Comparison of ENCODE assay signal across 14 mouse cellular contexts in genomic region chr13:54629128-54629527, GRCm38 (mm10). TPM values are rescaled to one million over a fixed set of nuclear protein-coding genes. Genes with fewer than 3 reads are reported as not detected.
DNase-seq lines count a peak whose midpoint lies in the region; ATAC-seq and TF ChIP-seq lines count a peak whose summit lies in the region.
"Had no signal": no experiment of that assay in that cellular context is flagged by ENCODE, and none has a peak within 500 bp of the region (broad histone marks: within the 10 kb centered on the region; RNA-seq: fewer than 3 reads in every experiment).

No protein-coding gene starts in this region.

- peak; percentile 58; the same call in 1 of the 2 replicates for TF ChIP-seq EP300 in liver, postnatal 0 days (IDR thresholded peaks at IDR 0.05; ENCODE audit: low read depth)
- no peak for TF ChIP-seq EP300 in stomach, postnatal 0 days (optimal IDR thresholded peaks at IDR 0.05)

- H3K9me3 ChIP-seq in liver, embryonic 12.5 days (replicated peaks) = no peaks in the 10 kb centered on the region
- H3K9me3 ChIP-seq in liver, embryonic 11.5 days (ENCODE audit: control insufficient read depth, low read length) = no peaks in the 10 kb centered on the region
- H3K9me3 ChIP-seq in embryonic facial prominence, embryonic 15.5 days (replicated peaks) = no peaks in the 10 kb centered on the region
- no peaks in the 10 kb centered on the region for H3K9me3 ChIP-seq in liver, postnatal 0 days (ENCODE audit: low read length)
- no peaks in the 10 kb centered on the region for H3K9me3 ChIP-seq in stomach, postnatal 0 days (ENCODE audit: control insufficient read depth, low read length)
- H3K9me3 ChIP-seq: heart, embryonic 10.5 days; lung, embryonic 15.5 days; midbrain, embryonic 13.5 days had no signal

- no peak for DNase-seq in liver, embryonic 11.5 days (ENCODE audit: low spot score)
- peak; percentile 45 for DNase-seq in liver, postnatal 0 days
- DNase-seq in stomach, postnatal 0 days (ENCODE audit: low spot score) = no peak
- no peak for DNase-seq in cerebellum, postnatal 4 days (ENCODE audit: low spot score in 2 of 2)
- no peak for DNase-seq in testis, postnatal 14 days (ENCODE audit: low spot score)
- DNase-seq: cerebellum, adult 18-20 months; heart, postnatal 4 days; thymus, postnatal 14 days had no signal

- no peak overlapping the region for H3K4me3 ChIP-seq in liver, embryonic 12.5 days
- H3K4me3 ChIP-seq in liver, embryonic 11.5 days (ENCODE audit: low read depth, low read length) = no peak overlapping the region
- no peak overlapping the region for H3K4me3 ChIP-seq in embryonic facial prominence, embryonic 15.5 days (replicated peaks)
- no peak overlapping the region for H3K4me3 ChIP-seq in liver, postnatal 0 days (ENCODE audit: low read depth, low read length)
- H3K4me3 ChIP-seq in stomach, postnatal 0 days (ENCODE audit: low read depth, low read length) = no peak overlapping the region
- H3K4me3 ChIP-seq: erythroblast, embryonic 14.5 days; heart, embryonic 10.5 days; lung, embryonic 15.5 days; midbrain, embryonic 13.5 days had no signal

- H3K9ac ChIP-seq in liver, embryonic 12.5 days = no peak overlapping the region
- H3K9ac ChIP-seq in liver, embryonic 11.5 days (ENCODE audit: low read depth, low read length) = no peak overlapping the region
- H3K9ac ChIP-seq in embryonic facial prominence, embryonic 15.5 days = no peak overlapping the region
- no peak overlapping the region for H3K9ac ChIP-seq in liver, postnatal 0 days (replicated peaks)
- no peak overlapping the region for H3K9ac ChIP-seq in stomach, postnatal 0 days (ENCODE audit: low read length)
- H3K9ac ChIP-seq: lung, embryonic 15.5 days; midbrain, embryonic 13.5 days had no signal

- peak overlapping the region; percentile 30; the same call in 1 of the 2 replicates for H3K27ac ChIP-seq in liver, embryonic 12.5 days
- H3K27ac ChIP-seq in liver, embryonic 11.5 days (ENCODE audit: low read depth, low read length) = no peak overlapping the region
- 0 out of 2 replicates have a peak overlapping the region, but pooled peaks have one; percentile 28 for H3K27ac ChIP-seq in embryonic facial prominence, embryonic 15.5 days (replicated peaks)
- H3K27ac ChIP-seq in liver, postnatal 0 days (ENCODE audit: low read depth) = peak overlapping the region; percentile 53
- H3K27ac ChIP-seq in stomach, postnatal 0 days (replicated peaks) = no peak overlapping the region
- H3K27ac ChIP-seq: heart, embryonic 10.5 days; lung, embryonic 15.5 days; midbrain, embryonic 13.5 days had no signal

- 71% methylated on average over 4 of the region's 4 CpGs for WGBS in liver, embryonic 12.5 days (ENCODE audit: insufficient replicate concordance)
- 74% methylated on average over 4 of the region's 4 CpGs for WGBS in liver, embryonic 11.5 days
- 70% methylated on average over 4 of the region's 4 CpGs for WGBS in embryonic facial prominence, embryonic 15.5 days
- WGBS in liver, postnatal 0 days (ENCODE audit: insufficient replicate concordance) = 50% methylated on average over 4 of the region's 4 CpGs
- 49% methylated on average over 4 of the region's 4 CpGs for WGBS in stomach, postnatal 0 days

- TF ChIP-seq CTCF in liver, postnatal 0 days (IDR thresholded peaks at IDR 0.05; ENCODE audit: low read depth) = no peak
- no peak for TF ChIP-seq CTCF in stomach, postnatal 0 days (IDR thresholded peaks at IDR 0.05; ENCODE audit: low read depth)

- no peaks in the 10 kb centered on the region for H3K27me3 ChIP-seq in liver, embryonic 12.5 days (replicated peaks)
- H3K27me3 ChIP-seq in liver, embryonic 11.5 days (replicated peaks; ENCODE audit: control insufficient read depth, insufficient read depth, low read length) = no peaks in the 10 kb centered on the region
- no peaks in the 10 kb centered on the region for H3K27me3 ChIP-seq in embryonic facial prominence, embryonic 15.5 days
- H3K27me3 ChIP-seq in liver, postnatal 0 days (ENCODE audit: insufficient read depth, low read length) = no peaks in the 10 kb centered on the region
- no peaks in the 10 kb centered on the region for H3K27me3 ChIP-seq in stomach, postnatal 0 days (ENCODE audit: control insufficient read depth, insufficient read depth, low read length)
- H3K27me3 ChIP-seq: lung, embryonic 15.5 days; midbrain, embryonic 13.5 days had no signal

- no peak overlapping the region for H3K4me2 ChIP-seq in liver, embryonic 12.5 days
- H3K4me2 ChIP-seq in liver, embryonic 11.5 days = no peak overlapping the region
- no peak overlapping the region for H3K4me2 ChIP-seq in embryonic facial prominence, embryonic 15.5 days (replicated peaks)
- peak overlapping the region; percentile 33; the same call in 1 of the 2 replicates for H3K4me2 ChIP-seq in liver, postnatal 0 days (ENCODE audit: low read depth, low read length)
- no peak overlapping the region for H3K4me2 ChIP-seq in stomach, postnatal 0 days (replicated peaks; ENCODE audit: low read depth)
- H3K4me2 ChIP-seq: lung, embryonic 15.5 days; midbrain, embryonic 13.5 days had no signal

- no peak for ATAC-seq in liver, embryonic 12.5 days
- ATAC-seq in liver, embryonic 11.5 days (replicated peaks; ENCODE audit: low FRiP score) = no peak
- no peak for ATAC-seq in embryonic facial prominence, embryonic 15.5 days (ENCODE audit: insufficient number of reproducible peaks, low FRiP score, low TSS enrichment, low read depth)
- peak; percentile 94 for ATAC-seq in liver, postnatal 0 days
- ATAC-seq in stomach, postnatal 0 days (ENCODE audit: low FRiP score, low TSS enrichment) = 0 out of 2 replicates have a peak, but pooled peaks have one; percentile 29
- ATAC-seq: midbrain, embryonic 13.5 days had no signal

- peaks cover 20% of the 10 kb centered on the region; the same call in 1 of the 2 replicates for H3K4me1 ChIP-seq in liver, embryonic 12.5 days
- no peaks in the 10 kb centered on the region; the same call in 1 of the 2 replicates for H3K4me1 ChIP-seq in liver, embryonic 11.5 days (replicated peaks; ENCODE audit: control insufficient read depth, insufficient read depth, low read length)
- H3K4me1 ChIP-seq in embryonic facial prominence, embryonic 15.5 days = peaks cover 9% of the 10 kb centered on the region; the same call in 1 of the 2 replicates
- peaks cover 14% of the 10 kb centered on the region for H3K4me1 ChIP-seq in liver, postnatal 0 days (ENCODE audit: insufficient read depth)
- H3K4me1 ChIP-seq in stomach, postnatal 0 days (replicated peaks; ENCODE audit: control insufficient read depth, insufficient read depth) = no peaks in the 10 kb centered on the region
- H3K4me1 ChIP-seq: lung, embryonic 15.5 days had no signal

- H3K36me3 ChIP-seq in liver, embryonic 12.5 days = peaks cover 27% of the 10 kb centered on the region
- H3K36me3 ChIP-seq in liver, embryonic 11.5 days (ENCODE audit: control insufficient read depth, insufficient read depth, low read length) = peaks cover 3% of the 10 kb centered on the region
- H3K36me3 ChIP-seq in embryonic facial prominence, embryonic 15.5 days = no peaks in the 10 kb centered on the region; the same call in 1 of the 2 replicates
- H3K36me3 ChIP-seq in liver, postnatal 0 days (replicated peaks; ENCODE audit: insufficient read depth, low read length) = 0 out of 2 replicates have a peak, but pooled peaks cover 7% of the 10 kb centered on the region
- H3K36me3 ChIP-seq in stomach, postnatal 0 days (ENCODE audit: control insufficient read depth, insufficient read depth, low read length) = no peaks in the 10 kb centered on the region

RNA-seq across cellular contexts. Expression of gene Faf2, which starts 7.5 kb away (rescaled TPM):
- polyA plus RNA-seq in liver, embryonic 12.5 days (2016; fragmentation: Nextera tagmentation; extraction: Ambion mirVana) = 35.3 and 39.9 TPM in 2 replicates
- 52.7 and 55.2 TPM in 2 replicates for polyA plus RNA-seq in liver, embryonic 11.5 days (2014; fragmentation: Nextera tagmentation; extraction: Ambion mirVana)
- polyA plus RNA-seq in embryonic facial prominence, embryonic 15.5 days (2015; fragmentation: Nextera tagmentation; extraction: Ambion mirVana) = 77.6 and 78.9 TPM in 2 replicates
- 27.8 and 28.1 TPM in 2 replicates for polyA plus RNA-seq in liver, postnatal 0 days (2015; fragmentation: Nextera tagmentation; extraction: Ambion mirVana)
- 46.4 and 50.6 TPM in 2 replicates for polyA plus RNA-seq in stomach, postnatal 0 days (2015; fragmentation: Nextera tagmentation; extraction: Ambion mirVana)

RNA-seq across cellular contexts. Expression of gene Cltb, which starts 18.0 kb away (rescaled TPM):
- polyA plus RNA-seq in liver, embryonic 12.5 days (2016; fragmentation: Nextera tagmentation; extraction: Ambion mirVana) = 51.2 and 52.6 TPM in 2 replicates
- 31.9 and 32.3 TPM in 2 replicates for polyA plus RNA-seq in liver, embryonic 11.5 days (2014; fragmentation: Nextera tagmentation; extraction: Ambion mirVana)
- 79.3 and 82.1 TPM in 2 replicates for polyA plus RNA-seq in embryonic facial prominence, embryonic 15.5 days (2015; fragmentation: Nextera tagmentation; extraction: Ambion mirVana)
- 29.0 and 30.2 TPM in 2 replicates for polyA plus RNA-seq in liver, postnatal 0 days (2015; fragmentation: Nextera tagmentation; extraction: Ambion mirVana)
- polyA plus RNA-seq in stomach, postnatal 0 days (2015; fragmentation: Nextera tagmentation; extraction: Ambion mirVana) = 156 and 160 TPM in 2 replicates

RNA-seq across cellular contexts. Expression of gene Higd2a, which starts 39.1 kb away (rescaled TPM):
- polyA plus RNA-seq in liver, embryonic 12.5 days (2016; fragmentation: Nextera tagmentation; extraction: Ambion mirVana) = 127 and 135 TPM in 2 replicates
- polyA plus RNA-seq in liver, embryonic 11.5 days (2014; fragmentation: Nextera tagmentation; extraction: Ambion mirVana) = 162 and 177 TPM in 2 replicates
- 179 and 183 TPM in 2 replicates for polyA plus RNA-seq in embryonic facial prominence, embryonic 15.5 days (2015; fragmentation: Nextera tagmentation; extraction: Ambion mirVana)
- 169 and 176 TPM in 2 replicates for polyA plus RNA-seq in liver, postnatal 0 days (2015; fragmentation: Nextera tagmentation; extraction: Ambion mirVana)
- polyA plus RNA-seq in stomach, postnatal 0 days (2015; fragmentation: Nextera tagmentation; extraction: Ambion mirVana) = 282 and 289 TPM in 2 replicates

RNA-seq across cellular contexts. Expression of gene Nop16, which starts 39.2 kb away (rescaled TPM):
- polyA plus RNA-seq in liver, embryonic 12.5 days (2016; fragmentation: Nextera tagmentation; extraction: Ambion mirVana) = 82.4 and 85.5 TPM in 2 replicates
- 137 and 152 TPM in 2 replicates for polyA plus RNA-seq in liver, embryonic 11.5 days (2014; fragmentation: Nextera tagmentation; extraction: Ambion mirVana)
- polyA plus RNA-seq in embryonic facial prominence, embryonic 15.5 days (2015; fragmentation: Nextera tagmentation; extraction: Ambion mirVana) = 88.1 and 90.6 TPM in 2 replicates
- polyA plus RNA-seq in liver, postnatal 0 days (2015; fragmentation: Nextera tagmentation; extraction: Ambion mirVana) = 41.1 and 42.3 TPM in 2 replicates
- polyA plus RNA-seq in stomach, postnatal 0 days (2015; fragmentation: Nextera tagmentation; extraction: Ambion mirVana) = 51.2 and 53.5 TPM in 2 replicates

RNA-seq across cellular contexts. Expression of gene Arl10, which starts 54.3 kb away (rescaled TPM):
- polyA plus RNA-seq in liver, embryonic 12.5 days (2016; fragmentation: Nextera tagmentation; extraction: Ambion mirVana) = 10.7 and 10.9 TPM in 2 replicates
- polyA plus RNA-seq in liver, embryonic 11.5 days (2014; fragmentation: Nextera tagmentation; extraction: Ambion mirVana) = 15.1 and 16.8 TPM in 2 replicates
- 29.1 and 29.2 TPM in 2 replicates for polyA plus RNA-seq in embryonic facial prominence, embryonic 15.5 days (2015; fragmentation: Nextera tagmentation; extraction: Ambion mirVana)
- polyA plus RNA-seq in liver, postnatal 0 days (2015; fragmentation: Nextera tagmentation; extraction: Ambion mirVana) = 7.0 and 7.1 TPM in 2 replicates
- polyA plus RNA-seq in stomach, postnatal 0 days (2015; fragmentation: Nextera tagmentation; extraction: Ambion mirVana) = 13.3 and 14.4 TPM in 2 replicates
- polyA plus RNA-seq: erythroblast, embryonic 14.5 days had no signal

Comparison
In these comparisons a context has a peak if more than half of its experiments do, and no peak if none do; other contexts are left out.
1. ATAC-seq: peak in liver, postnatal 0 days (single experiment) and stomach, postnatal 0 days (single experiment); none in liver, embryonic 12.5 days (single experiment), liver, embryonic 11.5 days (single experiment) and embryonic facial prominence, embryonic 15.5 days (single experiment).
2. H3K27ac ChIP-seq: peak in liver, embryonic 12.5 days (single experiment), embryonic facial prominence, embryonic 15.5 days (single experiment) and liver, postnatal 0 days (single experiment); none in liver, embryonic 11.5 days (single experiment) and stomach, postnatal 0 days (single experiment).